Mouse (Mus musculus): ENCODE data around the gene Cngb1. TPM values are rescaled to one million over a fixed set of nuclear protein-coding genes. Genes with fewer than 3 reads are reported as not detected.
"Not testable (repeated sequence)": the region's sequence is repeated elsewhere in the genome, so short reads cannot be mapped to it uniquely, and the experiment has no call there.

Cngb1 gene
- total RNA-seq, 4 experiments from 2014 or later: 0.70 to 1.1 (median 0.95) TPM

- no peak for DNase-seq
Observed at GRCm38 (mm10) chr8:95245180-95245579, 61.2 kb downstream of the Cngb1 start.

- no peak for DNase-seq
Observed at GRCm38 (mm10) chr8:95243853-95244252, 62.5 kb downstream of the Cngb1 start.

- DNase-seq: peak; percentile 58
Observed at GRCm38 (mm10) chr8:95242826-95243571, 63.4 kb downstream of the Cngb1 start.

GRCm38 (mm10) chr8:95242099-95242825, 64.1 kb downstream of the Cngb1 start:
- no peak for DNase-seq

- peak; percentile 55 for DNase-seq
Observed at GRCm38 (mm10) chr8:95235683-95236082, 70.7 kb downstream of the Cngb1 start.

GRCm38 (mm10) chr8:95230086-95230485, 76.3 kb downstream of the Cngb1 start:
- not testable (repeated sequence) for DNase-seq

GRCm38 (mm10) chr8:95227151-95227468, 79.3 kb downstream of the Cngb1 start:
- no peak for DNase-seq

- peak; percentile 42 for DNase-seq
Observed at GRCm38 (mm10) chr8:95226251-95227150, 79.9 kb downstream of the Cngb1 start.

GRCm38 (mm10) chr8:95223969-95224368, 82.4 kb downstream of the Cngb1 start:
- DNase-seq: no peak

GRCm38 (mm10) chr8:95221045-95221444, 85.3 kb downstream of the Cngb1 start:
- no peak for DNase-seq

- no peak for DNase-seq
Observed at GRCm38 (mm10) chr8:95220571-95220998, 85.8 kb downstream of the Cngb1 start.

GRCm38 (mm10) chr8:95219623-95220022, 86.8 kb downstream of the Cngb1 start:
- no peak for DNase-seq

GRCm38 (mm10) chr8:95215709-95216360, 90.5 kb downstream of the Cngb1 start:
- no peak for DNase-seq

- peak; percentile 64 for DNase-seq
Observed at GRCm38 (mm10) chr8:95209924-95210323, 96.5 kb downstream of the Cngb1 start.

- DNase-seq: no peak
Observed at GRCm38 (mm10) chr8:95205946-95206345, 100.4 kb downstream of the Cngb1 start.

- DNase-seq: peak; percentile 63
Observed at GRCm38 (mm10) chr8:95204039-95204380, 102.4 kb downstream of the Cngb1 start.

- DNase-seq: no peak
Observed at GRCm38 (mm10) chr8:95203326-95204038, 102.9 kb downstream of the Cngb1 start.

- no peak for DNase-seq
Observed at GRCm38 (mm10) chr8:95202649-95203275, 103.6 kb downstream of the Cngb1 start, which contains the start of gene Kifc3. Kifc3 (minus strand) TSS chr8:95202812.

GRCm38 (mm10) chr8:95202056-95202570, 104.3 kb downstream of the Cngb1 start:
- no peak for DNase-seq

- DNase-seq: peak; percentile 79
Observed at GRCm38 (mm10) chr8:95201491-95201890, 104.9 kb downstream of the Cngb1 start.

GRCm38 (mm10) chr8:95200001-95200405, 106.4 kb downstream of the Cngb1 start:
- no peak for DNase-seq

Data from adrenal gland, adult 8-10 months (tissue).